Mouse (Mus musculus): ENCODE data around the gene Cherp. TPM values are rescaled to one million over a fixed set of nuclear protein-coding genes. Genes with fewer than 3 reads are reported as not detected.

Gene Cherp
- polyA plus RNA-seq, 1 experiment = 39.9 TPM

GRCm38 (mm10) chr8:72413839-72414238, 61.2 kb downstream of the Cherp start:
- H3K79me2 ChIP-seq (ENCODE audit: control insufficient read depth, insufficient read depth) = peaks cover 98% of the 10 kb centered on the region
- no peaks in the 10 kb centered on the region for H3K27me3 ChIP-seq (ENCODE audit: control insufficient read depth, insufficient read depth, insufficient read length)
- no peaks in the 10 kb centered on the region for H3K36me3 ChIP-seq (ENCODE audit: control insufficient read depth, insufficient read depth)
- H3K4me2 ChIP-seq (ENCODE audit: low read depth) = no peak overlapping the region
- H3ac ChIP-seq (ENCODE audit: control insufficient read depth, insufficient read length) = no peak overlapping the region
- no peak overlapping the region for H3K4me3 ChIP-seq
- peak in 1 of 3 experiments; percentile 8 for TF ChIP-seq MYOG (IDR thresholded peaks at IDR 0.05; ENCODE audit: control insufficient read depth in 1 of 3, insufficient read depth in 1 of 3, insufficient read length in 2 of 3, low read depth in 2 of 3)
- TF ChIP-seq TCF12 (IDR thresholded peaks at IDR 0.05; ENCODE audit: insufficient read depth, poor library complexity, severe bottlenecking) = no peak
- TF ChIP-seq USF1 (IDR thresholded peaks at IDR 0.05; ENCODE audit: low read depth) = no peak
- TF ChIP-seq POLR2AphosphoS2 (IDR thresholded peaks at IDR 0.05; ENCODE audit: insufficient read length, low read depth) = no peak
- no peak for TF ChIP-seq CEBPB (IDR thresholded peaks at IDR 0.05; ENCODE audit: insufficient read depth, poor library complexity, severe bottlenecking)

Other genes with a start within 250 kb of the Cherp start
- 57.8 TPM for gene Ap1m1, start 235.2 kb downstream of the Cherp start, polyA plus RNA-seq (2012; fragmentation: generic; extraction: Trizol)
- 63.4 TPM for gene Gm10282, start 170.0 kb downstream of the Cherp start, polyA plus RNA-seq (2012; fragmentation: generic; extraction: Trizol)
- gene Klf2, start 156.2 kb downstream of the Cherp start, polyA plus RNA-seq (2012; fragmentation: generic; extraction: Trizol) = 9.8 TPM
- 22.8 TPM for gene Eps15l1, start 53.8 kb downstream of the Cherp start, polyA plus RNA-seq (2012; fragmentation: generic; extraction: Trizol)
- gene Calr3, start 31.4 kb downstream of the Cherp start, polyA plus RNA-seq (2012; fragmentation: generic; extraction: Trizol) = 0.38 TPM
- 7.3 TPM for gene 1700030K09Rik, start 31.3 kb downstream of the Cherp start, polyA plus RNA-seq (2012; fragmentation: generic; extraction: Trizol)
- gene Slc35e1, start 17.4 kb upstream of the Cherp start, polyA plus RNA-seq (2012; fragmentation: generic; extraction: Trizol) = 25.9 TPM
- gene Med26, start 73.0 kb upstream of the Cherp start, polyA plus RNA-seq (2012; fragmentation: generic; extraction: Trizol) = 7.6 TPM
- gene Smim7, start 95.9 kb upstream of the Cherp start, polyA plus RNA-seq (2012; fragmentation: generic; extraction: Trizol) = 74.3 TPM
- 351 TPM for gene Tmem38a, start 96.8 kb upstream of the Cherp start, polyA plus RNA-seq (2012; fragmentation: generic; extraction: Trizol)
- 0.10 TPM for gene Nwd1, start 171.5 kb upstream of the Cherp start, polyA plus RNA-seq (2012; fragmentation: generic; extraction: Trizol)
- gene Sin3b, start 248.1 kb upstream of the Cherp start, polyA plus RNA-seq (2012; fragmentation: generic; extraction: Trizol) = 155 TPM